Mouse (Mus musculus): ENCODE results near the gene P2ry13. TPM values are rescaled to one million over a fixed set of nuclear protein-coding genes. Genes with fewer than 3 reads are reported as not detected.

P2ry13 gene
- polyA plus RNA-seq, 1 experiment from 2014 or later = 1.2 TPM

DNA sequence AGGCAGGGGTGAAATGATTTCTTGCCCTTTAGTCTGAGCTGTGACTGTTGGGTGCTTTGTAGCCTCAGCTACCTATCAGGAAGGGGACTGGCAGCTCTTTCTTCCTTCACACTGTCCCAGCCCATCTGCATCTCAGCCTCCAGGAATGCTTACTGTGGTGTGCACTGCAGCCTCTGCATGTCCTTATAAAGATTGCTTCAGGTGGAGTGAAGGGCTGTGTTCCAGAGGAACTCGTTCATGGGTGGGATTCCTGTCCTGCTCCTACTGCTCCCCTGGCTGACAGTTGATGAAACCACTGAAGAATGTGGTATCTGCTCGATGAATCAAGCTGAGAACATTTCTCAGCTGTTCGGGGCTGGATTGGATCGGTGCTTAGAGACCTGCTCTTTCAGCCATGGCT is 23.3 kb downstream of the P2ry13 start:
- Histone ChIP-seq H3K36me3 (no peaks in the 10 kb centered on the region), H3K27me3 (no peaks in the 10 kb centered on the region), H3K4me1 (no peaks in the 10 kb centered on the region), H3K9ac (no peak overlapping the region), H3K4me3 (no peak overlapping the region), H3K4me2 (replicated peaks) (no peak overlapping the region), H3K9me3 (replicated peaks) (no peaks in the 10 kb centered on the region), H3K27ac (no peak overlapping the region)
- WGBS = 85% methylated on average over 4 of the region's 4 CpGs
- no peak for ATAC-seq (ENCODE audit: low FRiP score)

DNA sequence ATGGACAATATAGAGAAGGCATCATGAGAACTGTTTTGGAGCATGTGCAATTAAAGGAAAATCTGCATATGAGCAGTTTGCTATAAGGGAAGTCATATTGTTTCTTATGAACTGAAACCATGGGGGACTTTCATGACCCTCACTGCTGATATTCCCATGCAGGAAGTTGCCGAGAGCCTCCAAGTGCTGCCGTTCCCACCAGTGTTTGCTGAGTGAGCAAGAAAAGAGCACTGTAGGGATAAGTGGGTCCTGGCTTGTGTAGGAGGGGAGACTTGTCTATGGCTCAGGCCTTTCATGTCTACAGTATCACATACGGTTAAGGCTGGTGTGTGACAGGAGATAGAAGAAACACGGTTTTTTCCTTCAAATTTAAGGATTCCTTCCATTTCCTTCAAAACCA is 25.0 kb downstream of the P2ry13 start:
- Histone ChIP-seq H3K4me3 (no peak overlapping the region), H3K27ac (no peak overlapping the region), H3K9me3 (replicated peaks) (no peaks in the 10 kb centered on the region), H3K27me3 (no peaks in the 10 kb centered on the region), H3K4me1 (0 out of 2 replicates have a peak, but pooled peaks cover 2% of the 10 kb centered on the region), H3K36me3 (no peaks in the 10 kb centered on the region), H3K4me2 (replicated peaks) (no peak overlapping the region), H3K9ac (no peak overlapping the region)
- no peak for ATAC-seq (ENCODE audit: low FRiP score)
- WGBS = 84% methylated on average over 4 of the region's 4 CpGs

GRCm38 (mm10) chr3:59182129-59182528 is 28.6 kb downstream of the P2ry13 start:
- no peak overlapping the region for H3K9ac ChIP-seq
- H3K27ac ChIP-seq = no peak overlapping the region
- no peaks in the 10 kb centered on the region for H3K27me3 ChIP-seq
- no peak overlapping the region for H3K4me2 ChIP-seq (replicated peaks)
- 0 out of 2 replicates have a peak, but pooled peaks cover 2% of the 10 kb centered on the region for H3K4me1 ChIP-seq
- no peak for ATAC-seq (ENCODE audit: low FRiP score)
- H3K4me3 ChIP-seq = no peak overlapping the region
- no peaks in the 10 kb centered on the region for H3K9me3 ChIP-seq (replicated peaks)
- H3K36me3 ChIP-seq = no peaks in the 10 kb centered on the region

DNA sequence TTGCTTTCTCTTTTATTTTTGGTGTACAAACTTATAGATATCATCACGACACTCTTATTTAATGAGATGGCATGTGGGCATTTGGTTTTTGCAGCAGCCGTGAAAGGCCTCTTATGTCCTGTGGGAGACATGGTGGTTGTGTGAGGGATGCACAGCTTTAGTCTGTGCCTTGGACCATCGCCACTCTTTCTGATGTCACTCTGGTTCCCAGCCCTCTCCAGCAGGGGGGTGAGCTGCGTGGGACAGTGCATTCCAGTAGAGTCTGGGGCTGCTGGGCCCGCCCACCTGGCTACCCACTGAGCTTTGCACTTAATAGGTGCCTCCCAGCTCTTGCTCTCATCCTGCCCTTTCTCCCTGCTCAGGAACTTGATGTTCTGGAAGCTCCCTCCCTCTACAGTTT is 29.5 kb downstream of the P2ry13 start:
- H3K27me3 ChIP-seq = no peaks in the 10 kb centered on the region
- no peak overlapping the region for H3K27ac ChIP-seq
- no peaks in the 10 kb centered on the region for H3K36me3 ChIP-seq
- no peak overlapping the region for H3K9ac ChIP-seq
- 66% methylated on average over 5 of the region's 5 CpGs for WGBS
- no peak for ATAC-seq (ENCODE audit: low FRiP score)
- H3K4me3 ChIP-seq = no peak overlapping the region
- H3K4me1 ChIP-seq = 0 out of 2 replicates have a peak, but pooled peaks cover 2% of the 10 kb centered on the region
- H3K9me3 ChIP-seq (replicated peaks) = no peaks in the 10 kb centered on the region
- H3K4me2 ChIP-seq (replicated peaks) = no peak overlapping the region

DNA sequence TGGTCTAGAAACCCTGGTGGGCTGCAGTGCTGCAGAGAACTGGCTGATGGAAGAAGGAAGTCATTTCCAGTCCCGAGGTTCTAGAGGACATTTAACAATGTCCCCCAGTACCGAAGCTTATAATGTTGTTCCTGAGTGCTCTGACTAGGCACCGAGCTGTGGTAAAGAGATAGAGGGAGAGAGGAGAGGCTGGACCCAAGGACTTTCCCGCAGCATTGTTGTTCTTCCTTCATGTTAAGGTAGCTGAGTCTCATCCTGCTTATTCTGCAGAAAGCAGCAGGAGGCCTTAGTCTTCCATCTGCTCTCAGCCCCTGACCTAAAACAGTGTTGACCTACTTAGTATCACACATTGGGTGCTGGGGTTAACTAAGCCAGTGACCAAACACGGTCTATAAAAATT is 33.8 kb downstream of the P2ry13 start:
- ATAC-seq (ENCODE audit: low FRiP score) = no peak
- H3K27me3 ChIP-seq = no peaks in the 10 kb centered on the region
- H3K27ac ChIP-seq = no peak overlapping the region
- 63% methylated on average over 5 of the region's 5 CpGs for whole genome bisulfite sequencing
- no peak overlapping the region for H3K9ac ChIP-seq
- no peaks in the 10 kb centered on the region for H3K9me3 ChIP-seq (replicated peaks)
- H3K36me3 ChIP-seq = no peaks in the 10 kb centered on the region
- 0 out of 2 replicates have a peak, but pooled peaks cover 2% of the 10 kb centered on the region for H3K4me1 ChIP-seq
- no peak overlapping the region for H3K4me2 ChIP-seq (replicated peaks)
- no peak overlapping the region for H3K4me3 ChIP-seq

- no peaks in the 10 kb centered on the region for H3K27me3 ChIP-seq
- no peak overlapping the region for H3K27ac ChIP-seq
- no peak overlapping the region for H3K9ac ChIP-seq
- no peaks in the 10 kb centered on the region for H3K9me3 ChIP-seq (replicated peaks)
- no peak overlapping the region for H3K4me2 ChIP-seq (replicated peaks)
- H3K4me3 ChIP-seq = no peak overlapping the region
- 0 out of 2 replicates have a peak, but pooled peaks have one; percentile 46 for ATAC-seq (ENCODE audit: low FRiP score)
- H3K4me1 ChIP-seq = no peaks in the 10 kb centered on the region
- WGBS = 51% methylated on average over 5 of the region's 5 CpGs
- no peaks in the 10 kb centered on the region for H3K36me3 ChIP-seq
Observed at GRCm38 (mm10) chr3:59175234-59175633, 35.4 kb downstream of the P2ry13 start.

- no peak overlapping the region for H3K9ac ChIP-seq
- WGBS = 86% methylated on average over 6 of the region's 6 CpGs
Observed at GRCm38 (mm10) chr3:59174426-59175154, 36.1 kb downstream of the P2ry13 start.

GRCm38 (mm10) chr3:59169921-59170627 is 40.6 kb downstream of the P2ry13 start:
- no peaks in the 10 kb centered on the region for H3K36me3 ChIP-seq
- H3K4me1 ChIP-seq = no peaks in the 10 kb centered on the region
- H3K9ac ChIP-seq = no peak overlapping the region
- H3K4me3 ChIP-seq = no peak overlapping the region
- no peaks in the 10 kb centered on the region for H3K27me3 ChIP-seq
- no peak for ATAC-seq (ENCODE audit: low FRiP score)
- no peaks in the 10 kb centered on the region for H3K9me3 ChIP-seq (replicated peaks)
- no peak overlapping the region for H3K27ac ChIP-seq
- WGBS = 67% methylated on average over 2 of the region's 2 CpGs
- no peak overlapping the region for H3K4me2 ChIP-seq (replicated peaks)

More at GRCm38 (mm10) chr3:59174426-59175154, 36.1 kb downstream of the P2ry13 start:
- no peaks in the 10 kb centered on the region for H3K27me3 ChIP-seq
- H3K4me3 ChIP-seq = no peak overlapping the region
- ATAC-seq (ENCODE audit: low FRiP score) = no peak
- no peaks in the 10 kb centered on the region for H3K36me3 ChIP-seq
- no peak overlapping the region for H3K4me2 ChIP-seq (replicated peaks)
- H3K4me1 ChIP-seq = no peaks in the 10 kb centered on the region
- no peaks in the 10 kb centered on the region for H3K9me3 ChIP-seq (replicated peaks)
- H3K27ac ChIP-seq = no peak overlapping the region

DNA sequence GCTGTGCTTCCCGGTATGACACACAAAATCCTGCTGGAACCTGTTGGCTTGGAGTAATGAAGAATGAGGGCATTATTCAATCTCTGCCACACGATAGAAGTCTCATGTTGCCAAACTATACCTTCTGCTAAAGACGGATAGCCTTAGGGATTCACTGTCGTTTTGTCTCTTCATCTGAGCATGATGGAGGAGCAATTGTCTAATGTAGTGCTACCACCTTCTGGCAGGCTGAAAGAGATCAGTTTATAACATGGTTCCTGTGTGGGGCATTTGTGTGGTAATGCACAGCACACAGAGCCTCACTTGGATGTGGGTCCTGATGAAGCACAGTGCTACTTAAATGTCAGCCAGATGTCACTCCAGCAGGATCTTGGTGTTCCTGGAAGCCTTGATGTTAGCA is 41.5 kb downstream of the P2ry13 start:
- Histone ChIP-seq H3K27me3 (no peaks in the 10 kb centered on the region), H3K9me3 (replicated peaks) (no peaks in the 10 kb centered on the region), H3K27ac (no peak overlapping the region), H3K4me3 (no peak overlapping the region), H3K9ac (no peak overlapping the region), H3K4me1 (no peaks in the 10 kb centered on the region), H3K4me2 (replicated peaks) (no peak overlapping the region), H3K36me3 (no peaks in the 10 kb centered on the region)
- 72% methylated on average over 4 of the region's 4 CpGs for WGBS
- ATAC-seq (ENCODE audit: low FRiP score) = no peak

- Histone ChIP-seq H3K4me3 (no peak overlapping the region), H3K9me3 (replicated peaks) (no peaks in the 10 kb centered on the region), H3K27me3 (no peaks in the 10 kb centered on the region), H3K4me1 (no peaks in the 10 kb centered on the region), H3K9ac (no peak overlapping the region), H3K27ac (no peak overlapping the region), H3K36me3 (no peaks in the 10 kb centered on the region), H3K4me2 (replicated peaks) (no peak overlapping the region)
- 90% methylated on average over 6 of the region's 6 CpGs for WGBS
- no peak for ATAC-seq (ENCODE audit: low FRiP score)
Observed at GRCm38 (mm10) chr3:59168476-59168875, 42.2 kb downstream of the P2ry13 start.

DNA sequence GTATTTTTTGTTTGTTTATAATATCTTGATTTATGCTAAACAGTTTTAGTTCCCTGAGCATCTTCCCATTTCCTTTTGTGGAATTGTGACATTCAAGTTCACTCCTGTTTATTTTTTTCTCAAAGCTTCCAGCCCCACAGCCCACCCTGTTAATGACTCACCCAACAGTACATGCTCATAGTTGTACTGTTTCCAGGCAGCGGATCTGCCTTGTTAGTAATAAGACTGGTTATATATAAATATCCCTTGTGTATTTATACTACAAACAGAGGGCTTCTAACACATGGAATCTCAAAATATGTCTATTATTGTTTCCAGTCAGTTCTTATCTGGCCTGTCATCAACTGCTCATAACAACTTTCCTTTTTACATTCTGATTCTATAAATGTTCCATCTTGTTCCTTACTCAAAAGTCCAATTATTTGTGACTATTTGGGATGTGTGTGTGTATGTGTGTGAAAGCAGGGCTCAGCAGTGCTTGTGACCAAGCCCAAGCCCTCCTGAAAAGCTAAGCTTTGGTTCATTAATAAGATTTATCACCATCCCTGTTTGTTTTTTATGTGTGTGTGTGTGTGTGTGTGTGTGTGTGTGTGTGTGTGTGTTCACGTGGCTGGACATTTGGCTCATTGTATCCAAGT is 43.1 kb downstream of the P2ry13 start:
- no peak for ATAC-seq (ENCODE audit: low FRiP score)
- H3K27me3 ChIP-seq = no peaks in the 10 kb centered on the region
- H3K9me3 ChIP-seq (replicated peaks) = no peaks in the 10 kb centered on the region
- no peak overlapping the region for H3K4me2 ChIP-seq (replicated peaks)
- no peak overlapping the region for H3K4me3 ChIP-seq
- no peak overlapping the region for H3K9ac ChIP-seq
- no peaks in the 10 kb centered on the region for H3K36me3 ChIP-seq
- no peaks in the 10 kb centered on the region for H3K4me1 ChIP-seq
- 87% methylated on average over 2 of the region's 2 CpGs for WGBS
- H3K27ac ChIP-seq = no peak overlapping the region

GRCm38 (mm10) chr3:59160465-59160864 is 50.2 kb downstream of the P2ry13 start:
- no peak for ATAC-seq (ENCODE audit: low FRiP score)
- no peak overlapping the region for H3K9ac ChIP-seq
- H3K4me3 ChIP-seq = no peak overlapping the region
- H3K27me3 ChIP-seq = no peaks in the 10 kb centered on the region
- H3K4me2 ChIP-seq (replicated peaks) = no peak overlapping the region
- H3K36me3 ChIP-seq = no peaks in the 10 kb centered on the region
- no peaks in the 10 kb centered on the region for H3K4me1 ChIP-seq
- 96% methylated on average over 1 of the region's 1 CpGs for WGBS
- H3K27ac ChIP-seq = no peak overlapping the region
- no peaks in the 10 kb centered on the region for H3K9me3 ChIP-seq (replicated peaks)
